Mouse (Mus musculus) gastrocnemius, adult 18-20 months (tissue): ENCODE results near the gene Mctp1. TPM values are rescaled to one million over a fixed set of nuclear protein-coding genes. Genes with fewer than 3 reads are reported as not detected.
A peak's percentile ranks its signal among the peaks of the same experiment; 100 is the strongest.

Source experiments
- DNase-seq: peaks from one replicate; pipeline ENCODE4 v3.0.0; 2021; ENCODE audit warnings: low spot score
- total RNA-seq, 2 experiments: library from RNA; stranded (reverse); gene quantifications; 2 replicates each; pipeline ENCODE4 v1.2.3; 2021

Mctp1 gene
- total RNA-seq, 2 experiments from 2014 or later: 1.4 to 1.6 TPM

DNA sequence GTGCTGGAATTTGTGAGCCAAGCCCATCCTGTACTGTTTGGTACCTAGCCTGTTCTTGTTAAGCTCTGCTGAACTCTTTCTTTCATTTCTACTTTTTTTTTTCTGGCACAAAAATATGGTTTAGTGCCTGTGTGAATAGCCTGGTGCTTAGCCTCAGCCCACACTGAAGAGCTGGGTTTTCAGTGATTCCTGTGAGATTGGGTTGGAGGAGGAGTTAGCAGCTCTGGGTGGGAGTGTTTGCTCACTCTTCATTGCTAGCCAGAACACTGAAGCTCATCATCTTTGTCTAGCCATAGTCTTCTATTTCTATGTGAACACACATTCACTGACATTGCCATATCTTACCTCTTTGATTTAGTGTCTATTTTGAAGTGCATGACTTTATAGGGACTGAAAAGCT, 225.1 kb downstream of the Mctp1 start:
- DNase-seq: no peak

DNA sequence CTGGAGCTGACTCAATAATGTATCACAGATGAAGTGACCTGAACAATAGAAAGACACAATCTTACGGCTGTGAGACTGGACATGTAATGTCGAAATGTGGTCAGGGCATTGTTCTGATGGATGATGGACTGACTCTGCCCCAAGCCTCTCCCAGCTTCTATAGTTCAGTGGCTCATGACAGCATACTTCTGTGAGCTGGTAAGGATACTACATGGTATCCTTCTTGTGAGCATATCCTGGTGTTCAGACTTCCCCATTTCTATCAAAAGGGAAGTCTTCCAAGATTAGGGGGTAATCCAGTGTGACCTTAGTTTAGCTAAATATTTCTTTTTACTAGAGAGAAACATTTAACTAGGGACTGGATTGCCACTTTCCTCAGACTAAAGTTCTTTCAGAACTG, 227.2 kb downstream of the Mctp1 start:
- no peak for DNase-seq

DNA sequence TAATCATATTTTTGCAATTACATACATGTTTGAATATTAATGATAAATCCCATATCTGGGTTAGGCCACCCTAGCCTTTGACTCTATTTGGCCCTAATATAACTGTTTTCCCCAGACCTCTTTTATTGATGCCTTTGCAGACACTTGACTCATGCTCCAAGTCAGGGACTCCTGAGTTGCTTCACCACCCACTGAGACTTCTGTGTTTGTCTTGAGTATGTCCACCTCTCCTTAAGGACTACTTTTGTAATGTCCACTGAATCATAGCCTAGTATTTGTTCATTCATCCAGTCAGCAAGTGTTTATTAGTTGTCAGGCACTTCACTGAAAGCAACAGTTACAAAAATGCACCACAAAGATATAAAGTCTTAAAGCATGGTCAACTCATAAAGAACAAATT, 235.8 kb downstream of the Mctp1 start:
- no peak for DNase-seq

DNA sequence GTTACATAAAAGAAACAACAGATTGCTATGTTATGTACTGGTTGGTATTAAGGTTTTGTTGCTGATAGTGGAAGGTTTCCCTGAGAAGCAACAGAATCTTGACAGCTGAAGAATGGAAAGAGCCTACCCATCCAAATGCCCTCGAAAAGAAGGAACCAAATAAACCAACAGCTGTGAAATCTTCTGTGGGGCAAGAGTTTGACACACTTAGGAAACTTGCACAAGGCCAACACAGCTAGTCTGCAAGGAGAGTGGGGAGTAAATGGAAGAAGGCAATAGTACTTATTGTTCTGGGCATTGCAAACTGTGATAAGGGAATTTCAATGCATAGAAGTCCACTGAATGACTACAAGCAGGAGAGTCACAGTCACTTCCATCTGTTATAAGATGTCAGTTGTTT, 236.2 kb downstream of the Mctp1 start:
- no peak for DNase-seq

GRCm38 (mm10) chr13:76633707-76634106, 249.4 kb downstream of the Mctp1 start:
- no peak for DNase-seq

- DNase-seq: no peak
Observed at GRCm38 (mm10) chr13:76638282-76638681, 253.9 kb downstream of the Mctp1 start.

GRCm38 (mm10) chr13:76659523-76659922, 275.2 kb downstream of the Mctp1 start:
- DNase-seq: no peak

GRCm38 (mm10) chr13:76681286-76681685, 297.0 kb downstream of the Mctp1 start:
- DNase-seq: no peak

GRCm38 (mm10) chr13:76689349-76689748, 305.0 kb downstream of the Mctp1 start:
- DNase-seq: no peak

- DNase-seq: no peak
Observed at GRCm38 (mm10) chr13:76690143-76690542, 305.8 kb downstream of the Mctp1 start.

- DNase-seq: no peak
Observed at GRCm38 (mm10) chr13:76690697-76691096, 306.4 kb downstream of the Mctp1 start.

- no peak for DNase-seq
Observed at GRCm38 (mm10) chr13:76734013-76734412, 349.7 kb downstream of the Mctp1 start.

- DNase-seq: no peak
Observed at GRCm38 (mm10) chr13:76750663-76751429, 366.5 kb downstream of the Mctp1 start.

GRCm38 (mm10) chr13:76759832-76760490, 375.6 kb downstream of the Mctp1 start:
- peak; percentile 27 for DNase-seq

DNA sequence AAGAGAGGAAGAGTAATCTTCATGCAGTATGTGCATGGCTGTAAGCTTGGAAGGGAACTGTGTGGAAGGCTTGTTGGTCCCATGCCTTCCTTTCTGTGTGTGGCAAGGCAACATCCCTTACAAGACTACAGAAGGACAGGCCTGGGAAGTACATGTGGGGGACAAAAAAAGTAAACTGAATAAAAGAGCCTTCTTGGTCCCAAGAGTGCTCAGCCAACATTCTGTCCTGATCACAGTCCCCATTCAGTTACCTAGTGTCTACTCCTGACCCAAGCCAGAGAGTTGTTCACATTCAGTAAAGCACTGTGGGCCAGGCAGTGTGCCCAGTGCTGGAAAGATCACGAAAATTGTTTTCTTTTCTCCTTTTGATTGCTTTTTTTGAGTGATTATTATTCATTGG, 415.3 kb downstream of the Mctp1 start:
- no peak for DNase-seq

- no peak for DNase-seq
Observed at GRCm38 (mm10) chr13:76801126-76801632, 416.8 kb downstream of the Mctp1 start.

GRCm38 (mm10) chr13:76802051-76802728, 417.9 kb downstream of the Mctp1 start:
- DNase-seq: no peak

- no peak for DNase-seq
Observed at GRCm38 (mm10) chr13:76802926-76803325, 418.6 kb downstream of the Mctp1 start.

GRCm38 (mm10) chr13:76803799-76804198, 419.5 kb downstream of the Mctp1 start:
- DNase-seq: no peak

- DNase-seq: no peak
Observed at GRCm38 (mm10) chr13:76808871-76809390, 424.6 kb downstream of the Mctp1 start.

- DNase-seq: no peak
Observed at GRCm38 (mm10) chr13:76809802-76810201, 425.5 kb downstream of the Mctp1 start.

DNA sequence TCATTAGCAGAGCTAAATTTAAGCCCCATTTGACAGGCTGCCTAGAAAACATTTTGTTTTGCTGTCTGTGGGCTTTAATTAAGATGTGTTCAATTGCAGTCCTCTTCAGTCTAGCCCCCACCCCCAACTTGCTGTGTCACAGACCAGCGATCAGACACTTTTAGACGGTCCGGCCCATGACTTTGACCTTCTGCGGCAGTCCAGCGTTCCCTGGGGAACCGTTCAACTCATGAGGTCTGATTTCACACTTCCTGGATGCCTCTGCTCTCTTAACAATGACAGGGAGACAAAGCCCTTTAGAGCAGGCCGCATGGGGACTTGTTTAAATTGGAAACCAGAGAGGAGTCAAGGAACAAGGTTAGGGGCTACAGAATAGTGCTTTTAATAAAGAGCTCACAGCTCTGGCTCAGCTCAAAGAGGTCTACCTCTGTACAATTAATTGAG, 426.2 kb downstream of the Mctp1 start:
- no peak for DNase-seq
